Mouse (Mus musculus): Measurements from ENCODE around the gene Psmb5.

GRCm38 (mm10) chr14:54629797-54630196 is 12.0 kb upstream of the Psmb5 start:
- no peak for TF ChIP-seq CHD2 (IDR thresholded peaks at IDR 0.05; ENCODE audit: low read depth, low read length)
- TF ChIP-seq ZNF384 (IDR thresholded peaks at IDR 0.05; ENCODE audit: low read depth, low read length): no peak

Data from ES-E14 (cell line).